Mouse (Mus musculus): ENCODE data around the gene Gnl3l. TPM values are rescaled to one million over a fixed set of nuclear protein-coding genes. Genes with fewer than 3 reads are reported as not detected.

Gnl3l gene
- 27.0 and 29.4 TPM in 2 replicates for polyA plus RNA-seq (2014; fragmentation: Nextera tagmentation; extraction: Ambion mirVana)

DNA sequence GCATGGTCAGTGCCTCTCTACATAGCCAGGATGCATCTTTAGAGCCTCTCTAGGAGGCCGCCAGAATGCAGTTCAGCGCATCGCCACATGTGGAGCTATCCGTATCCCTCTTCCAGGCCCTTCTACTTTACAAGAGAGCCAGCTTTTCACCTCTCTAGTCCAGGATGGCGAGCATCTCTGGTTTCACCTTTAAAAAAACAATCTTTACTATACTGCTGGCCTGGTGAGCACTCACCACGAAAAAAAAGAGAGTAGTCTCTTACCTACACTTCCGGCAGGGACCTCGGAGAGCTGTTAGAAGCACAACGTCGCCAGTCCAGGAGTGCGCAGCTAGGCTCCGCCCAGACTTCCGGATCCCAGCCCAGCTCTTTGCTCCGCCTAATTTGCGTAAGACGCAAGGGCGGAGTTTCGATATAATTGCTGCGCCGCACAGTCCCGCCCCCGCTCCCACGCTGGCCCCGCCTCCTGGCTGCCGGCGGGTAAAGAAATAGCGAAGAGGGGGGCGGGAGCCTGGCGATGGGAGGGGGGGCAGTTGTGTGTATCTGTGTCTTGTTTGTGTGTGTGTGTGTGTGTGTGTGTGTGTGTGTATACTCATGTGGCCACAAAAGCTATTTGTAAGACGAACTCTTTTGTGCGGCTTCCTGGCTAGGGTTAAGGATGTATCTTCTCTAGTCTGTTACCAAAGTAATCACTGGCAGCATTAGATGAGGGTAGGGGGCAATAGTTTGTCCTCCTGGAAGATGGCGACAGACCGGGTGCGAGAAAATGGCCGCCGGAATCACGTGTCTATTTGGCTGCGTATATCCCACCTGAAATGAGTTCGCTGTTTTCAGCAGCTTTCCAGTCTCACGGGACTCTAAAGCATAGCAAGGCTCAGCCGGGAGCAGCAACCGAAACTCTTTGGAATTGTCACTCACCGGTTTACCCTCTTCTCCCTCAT, at the start of gene Gnl3l:
Gene Gnl3l, minus strand, starts transcription at position 385 of the 940 bp plus-strand sequence.
- Histone ChIP-seq H3K4me3 (ENCODE audit: low read depth, low read length) (peak within 1 kb of the TSS; percentile 48), H3K4me1 (ENCODE audit: control insufficient read depth, insufficient read depth, low read length) (peaks cover 2% of the 10 kb centered on the region; the same call in 1 of the 2 replicates), H3K9me3 (replicated peaks; ENCODE audit: control insufficient read depth, low read length) (no peaks in the 10 kb centered on the region), H3K27me3 (ENCODE audit: control insufficient read depth, insufficient read depth, low read length) (no peaks in the 10 kb centered on the region), H3K4me2 (peak within 1 kb of the TSS; percentile 65), H3K9ac (ENCODE audit: low read depth, low read length) (peak within 1 kb of the TSS; percentile 61; the same call in 1 of the 2 replicates), H3K27ac (ENCODE audit: low read depth, low read length) (peak within 1 kb of the TSS; percentile 62), H3K36me3 (ENCODE audit: control insufficient read depth, insufficient read depth, low read length) (no peaks in the 10 kb centered on the region)
- 24% methylated on average over 43 of the region's 43 CpGs for WGBS (ENCODE audit: insufficient replicate concordance)
- ATAC-seq (replicated peaks; ENCODE audit: insufficient number of reproducible peaks, low FRiP score, low TSS enrichment): peak; percentile 95

DNA sequence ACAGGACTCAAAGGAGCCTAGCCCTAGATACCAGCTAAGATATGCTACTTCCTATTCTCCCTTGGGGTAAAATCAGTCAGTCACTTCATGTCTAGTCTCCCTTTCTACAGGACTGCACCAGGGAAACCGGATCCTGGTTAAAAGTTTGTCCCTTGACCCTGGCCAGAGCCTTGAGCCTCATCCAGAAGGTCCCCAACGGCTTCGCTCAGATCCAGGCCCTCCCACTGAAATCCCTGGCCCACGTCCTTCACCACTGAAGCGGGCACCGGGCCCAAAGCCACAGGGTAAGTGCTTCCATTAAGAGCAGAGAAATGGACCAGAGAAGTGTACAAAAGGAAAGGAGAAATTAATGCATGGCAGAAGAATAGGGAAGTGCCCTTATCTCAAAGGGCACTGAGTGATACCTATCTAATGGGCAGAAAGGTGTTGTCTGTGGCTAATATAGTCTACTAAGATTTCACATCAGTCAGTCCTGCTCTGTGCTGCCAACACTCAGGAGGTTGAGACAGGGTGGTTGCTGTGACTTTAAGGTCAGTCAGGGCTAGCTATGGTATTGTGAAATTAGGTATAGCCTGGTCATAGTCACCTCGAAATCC, 49.0 kb upstream of the Gnl3l start:
- H3K4me3 ChIP-seq (ENCODE audit: low read depth, low read length): no peak overlapping the region
- no peak for ATAC-seq (replicated peaks; ENCODE audit: insufficient number of reproducible peaks, low FRiP score, low TSS enrichment)
- H3K27ac ChIP-seq (ENCODE audit: low read depth, low read length): no peak overlapping the region
- no peak overlapping the region for H3K4me2 ChIP-seq
- no peaks in the 10 kb centered on the region for H3K9me3 ChIP-seq (replicated peaks; ENCODE audit: control insufficient read depth, low read length)
- H3K4me1 ChIP-seq (ENCODE audit: control insufficient read depth, insufficient read depth, low read length): no peaks in the 10 kb centered on the region
- H3K27me3 ChIP-seq (ENCODE audit: control insufficient read depth, insufficient read depth, low read length): no peaks in the 10 kb centered on the region
- 79% methylated on average over 7 of the region's 7 CpGs for WGBS (ENCODE audit: insufficient replicate concordance)
- no peaks in the 10 kb centered on the region for H3K36me3 ChIP-seq (ENCODE audit: control insufficient read depth, insufficient read depth, low read length)
- no peak overlapping the region for H3K9ac ChIP-seq (ENCODE audit: low read depth, low read length)

DNA sequence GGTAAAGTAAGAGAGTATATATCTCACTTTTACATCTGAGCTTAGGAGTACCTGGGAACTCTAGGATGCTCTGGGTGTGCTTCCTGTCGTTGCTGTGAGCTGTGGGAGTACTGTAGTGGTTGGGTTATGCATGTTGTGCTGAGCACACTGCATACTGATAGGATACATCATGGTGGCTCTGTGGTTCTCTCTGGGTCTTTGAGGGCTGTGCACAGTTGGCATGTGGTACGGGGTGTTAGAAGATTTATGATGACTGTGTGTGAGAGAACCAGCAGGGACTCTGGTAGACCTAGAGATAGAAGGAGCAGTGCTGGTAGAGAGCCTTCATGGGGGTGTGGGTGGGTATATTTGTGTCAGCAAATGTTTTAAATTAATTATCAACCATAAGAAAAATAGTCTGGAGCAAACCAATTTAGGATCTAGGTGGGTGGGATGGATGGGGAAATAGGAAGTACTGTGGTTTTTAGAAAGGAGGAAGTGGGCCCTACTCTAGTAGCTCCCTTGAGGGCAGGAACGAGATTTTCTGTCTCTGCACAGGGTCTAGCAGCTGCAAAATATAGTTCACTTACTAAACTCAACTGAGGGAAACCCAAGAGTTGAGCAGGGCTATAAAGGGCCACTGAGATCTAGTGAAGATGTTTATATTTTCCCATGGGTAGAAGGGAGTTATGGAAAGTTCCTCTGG, 44.6 kb upstream of the Gnl3l start:
- Histone ChIP-seq H3K4me1 (ENCODE audit: control insufficient read depth, insufficient read depth, low read length) (no peaks in the 10 kb centered on the region), H3K27me3 (ENCODE audit: control insufficient read depth, insufficient read depth, low read length) (no peaks in the 10 kb centered on the region), H3K27ac (ENCODE audit: low read depth, low read length) (no peak overlapping the region), H3K9ac (ENCODE audit: low read depth, low read length) (no peak overlapping the region), H3K9me3 (replicated peaks; ENCODE audit: control insufficient read depth, low read length) (no peaks in the 10 kb centered on the region), H3K36me3 (ENCODE audit: control insufficient read depth, insufficient read depth, low read length) (no peaks in the 10 kb centered on the region), H3K4me3 (ENCODE audit: low read depth, low read length) (no peak overlapping the region), H3K4me2 (no peak overlapping the region)
- no peak for ATAC-seq (replicated peaks; ENCODE audit: insufficient number of reproducible peaks, low FRiP score, low TSS enrichment)
- WGBS (ENCODE audit: insufficient replicate concordance): 70% methylated on average over 3 of the region's 3 CpGs

DNA sequence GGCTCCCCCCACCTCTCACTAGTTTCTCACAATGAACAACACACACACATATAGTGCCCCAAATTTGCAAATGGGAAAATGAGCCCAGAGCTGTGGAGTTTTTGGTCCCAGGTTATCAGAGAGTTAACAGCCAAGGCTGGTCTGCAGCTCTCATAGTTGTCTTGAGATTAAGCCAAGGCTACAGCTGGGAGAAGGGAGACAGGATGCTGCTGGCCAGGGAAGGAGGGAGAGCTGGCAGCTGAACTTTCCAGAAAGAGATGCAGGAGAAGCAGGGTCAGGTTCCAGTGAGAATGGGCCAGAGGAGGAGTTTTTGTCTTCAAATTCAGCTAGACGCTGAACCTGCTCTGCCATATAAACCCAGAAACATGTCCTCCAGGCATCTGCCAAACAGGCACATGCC, 42.2 kb upstream of the Gnl3l start:
- 83% methylated on average over 1 of the region's 1 CpGs for WGBS (ENCODE audit: insufficient replicate concordance)
- Histone ChIP-seq H3K27ac (ENCODE audit: low read depth, low read length) (no peak overlapping the region), H3K4me1 (ENCODE audit: control insufficient read depth, insufficient read depth, low read length) (peaks cover 4% of the 10 kb centered on the region), H3K36me3 (ENCODE audit: control insufficient read depth, insufficient read depth, low read length) (no peaks in the 10 kb centered on the region), H3K4me3 (ENCODE audit: low read depth, low read length) (no peak overlapping the region), H3K4me2 (no peak overlapping the region), H3K9ac (ENCODE audit: low read depth, low read length) (no peak overlapping the region), H3K9me3 (replicated peaks; ENCODE audit: control insufficient read depth, low read length) (no peaks in the 10 kb centered on the region), H3K27me3 (ENCODE audit: control insufficient read depth, insufficient read depth, low read length) (no peaks in the 10 kb centered on the region)
- ATAC-seq (replicated peaks; ENCODE audit: insufficient number of reproducible peaks, low FRiP score, low TSS enrichment): no peak

DNA sequence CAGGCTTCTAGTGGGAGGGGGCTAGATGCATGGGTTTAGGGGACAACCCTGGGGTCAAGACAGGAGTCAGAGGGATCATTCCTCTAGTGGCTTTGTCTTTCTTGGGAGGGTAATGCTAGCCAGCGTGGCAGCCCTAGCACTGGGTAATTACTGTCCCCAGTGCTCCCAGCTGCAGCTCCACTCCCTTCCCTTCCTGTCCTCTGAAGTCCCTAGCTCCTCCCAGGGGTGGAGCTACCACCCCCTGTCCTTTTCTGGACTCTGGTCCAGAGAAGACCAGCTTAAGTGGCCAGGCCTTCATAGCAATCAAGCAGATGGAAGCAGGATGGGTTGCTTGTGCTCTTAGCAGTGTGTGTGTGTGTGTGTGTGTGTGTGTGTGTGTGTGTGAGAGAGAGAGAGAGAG, 38.4 kb upstream of the Gnl3l start:
- Histone ChIP-seq H3K27me3 (ENCODE audit: control insufficient read depth, insufficient read depth, low read length) (no peaks in the 10 kb centered on the region), H3K4me3 (ENCODE audit: low read depth, low read length) (no peak overlapping the region), H3K4me2 (no peak overlapping the region), H3K9me3 (replicated peaks; ENCODE audit: control insufficient read depth, low read length) (no peaks in the 10 kb centered on the region), H3K4me1 (ENCODE audit: control insufficient read depth, insufficient read depth, low read length) (peaks cover 15% of the 10 kb centered on the region), H3K27ac (ENCODE audit: low read depth, low read length) (no peak overlapping the region), H3K36me3 (ENCODE audit: control insufficient read depth, insufficient read depth, low read length) (no peaks in the 10 kb centered on the region), H3K9ac (ENCODE audit: low read depth, low read length) (no peak overlapping the region)
- 18% methylated on average over 1 of the region's 1 CpGs for WGBS (ENCODE audit: insufficient replicate concordance)
- ATAC-seq (replicated peaks; ENCODE audit: insufficient number of reproducible peaks, low FRiP score, low TSS enrichment): no peak

DNA sequence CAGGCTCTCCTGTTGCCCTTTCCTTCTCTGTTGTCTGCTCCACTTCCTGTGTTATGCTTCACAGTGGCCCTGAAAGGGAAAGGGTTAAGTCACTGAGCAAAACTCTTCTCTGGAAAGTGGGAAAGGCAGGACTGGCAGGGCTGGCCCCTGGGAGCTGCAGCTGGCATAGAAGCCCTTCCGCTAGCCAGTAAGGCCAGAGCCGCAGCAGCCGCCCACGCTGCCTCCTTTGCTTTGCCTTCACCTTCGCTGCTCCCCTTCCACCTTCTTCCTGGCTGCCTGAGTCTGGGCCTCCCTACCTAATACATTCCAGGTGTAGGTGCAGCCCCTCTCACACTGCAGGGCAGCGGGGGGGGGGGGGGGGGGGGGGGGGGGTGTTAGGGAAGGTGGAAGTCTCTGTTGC, 37.4 kb upstream of the Gnl3l start:
- Histone ChIP-seq H3K9ac (ENCODE audit: low read depth, low read length) (no peak overlapping the region), H3K36me3 (ENCODE audit: control insufficient read depth, insufficient read depth, low read length) (no peaks in the 10 kb centered on the region), H3K4me3 (ENCODE audit: low read depth, low read length) (no peak overlapping the region), H3K9me3 (replicated peaks; ENCODE audit: control insufficient read depth, low read length) (no peaks in the 10 kb centered on the region), H3K4me1 (ENCODE audit: control insufficient read depth, insufficient read depth, low read length) (peaks cover 15% of the 10 kb centered on the region), H3K27ac (ENCODE audit: low read depth, low read length) (no peak overlapping the region; the same call in 1 of the 2 replicates), H3K27me3 (ENCODE audit: control insufficient read depth, insufficient read depth, low read length) (no peaks in the 10 kb centered on the region), H3K4me2 (no peak overlapping the region)
- 53% methylated on average over 5 of the region's 6 CpGs for WGBS (ENCODE audit: insufficient replicate concordance)
- ATAC-seq (replicated peaks; ENCODE audit: insufficient number of reproducible peaks, low FRiP score, low TSS enrichment): no peak; the same call in 1 of the 2 replicates

DNA sequence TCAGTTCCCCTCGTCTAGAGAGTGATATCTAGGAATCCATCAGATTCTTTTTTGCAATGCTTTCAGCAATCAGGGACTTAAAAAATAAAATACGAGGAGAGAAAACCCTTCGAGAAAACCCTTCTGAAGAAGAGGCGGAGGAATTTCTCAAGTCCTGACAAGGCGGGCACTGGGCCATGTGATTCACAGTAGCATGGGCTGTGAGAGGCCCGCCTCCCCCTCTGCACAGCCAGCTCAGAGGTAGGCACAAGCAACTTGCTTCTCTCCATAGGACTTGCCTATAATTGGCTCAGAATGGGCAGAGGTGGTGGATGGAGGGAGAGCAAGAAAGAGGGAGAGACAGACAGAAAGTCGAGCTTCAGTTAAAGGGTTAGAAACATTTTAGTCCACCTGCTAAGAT, 33.2 kb upstream of the Gnl3l start:
- no peak overlapping the region for H3K9ac ChIP-seq (ENCODE audit: low read depth, low read length)
- H3K36me3 ChIP-seq (ENCODE audit: control insufficient read depth, insufficient read depth, low read length): no peaks in the 10 kb centered on the region
- no peak overlapping the region for H3K27ac ChIP-seq (ENCODE audit: low read depth, low read length)
- H3K27me3 ChIP-seq (ENCODE audit: control insufficient read depth, insufficient read depth, low read length): no peaks in the 10 kb centered on the region; the same call in 1 of the 2 replicates
- no peaks in the 10 kb centered on the region; the same call in 1 of the 2 replicates for H3K9me3 ChIP-seq (replicated peaks; ENCODE audit: control insufficient read depth, low read length)
- no peak for ATAC-seq (replicated peaks; ENCODE audit: insufficient number of reproducible peaks, low FRiP score, low TSS enrichment)
- H3K4me3 ChIP-seq (ENCODE audit: low read depth, low read length): no peak overlapping the region
- no peak overlapping the region for H3K4me2 ChIP-seq
- H3K4me1 ChIP-seq (ENCODE audit: control insufficient read depth, insufficient read depth, low read length): peaks cover 15% of the 10 kb centered on the region
- WGBS (ENCODE audit: insufficient replicate concordance): 73% methylated on average over 7 of the region's 7 CpGs

DNA sequence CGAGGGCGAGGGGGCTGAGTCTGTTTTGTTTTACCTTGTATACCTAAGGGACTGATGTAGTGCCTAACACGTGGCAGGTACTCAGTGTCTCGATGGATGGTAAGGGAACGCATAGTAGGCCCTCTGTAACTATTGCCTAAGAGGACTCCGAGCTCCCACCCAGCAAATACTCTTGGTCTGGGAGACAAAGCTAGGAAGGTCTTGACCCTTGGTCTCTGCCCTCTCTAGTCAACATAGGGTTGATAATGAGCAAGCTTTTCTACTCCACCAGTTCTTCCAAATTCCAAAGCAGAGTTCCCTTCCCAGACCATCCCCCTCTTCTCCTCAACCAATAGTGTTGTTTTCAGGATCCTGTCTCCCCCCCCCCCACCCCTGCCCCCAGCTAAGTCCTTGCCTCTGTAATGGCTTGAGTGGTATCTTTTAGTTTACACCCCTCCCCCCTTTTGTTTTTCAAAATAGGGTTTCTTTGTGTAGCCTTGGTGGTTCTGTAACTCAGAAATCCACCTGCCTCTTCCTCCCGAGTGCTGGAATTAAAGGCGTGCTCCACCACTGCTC, 32.6 kb upstream of the Gnl3l start:
- no peak for ATAC-seq (replicated peaks; ENCODE audit: insufficient number of reproducible peaks, low FRiP score, low TSS enrichment)
- Histone ChIP-seq H3K4me2 (no peak overlapping the region), H3K4me1 (ENCODE audit: control insufficient read depth, insufficient read depth, low read length) (peaks cover 14% of the 10 kb centered on the region), H3K9ac (ENCODE audit: low read depth, low read length) (no peak overlapping the region), H3K27me3 (ENCODE audit: control insufficient read depth, insufficient read depth, low read length) (no peaks in the 10 kb centered on the region; the same call in 1 of the 2 replicates), H3K4me3 (ENCODE audit: low read depth, low read length) (no peak overlapping the region), H3K9me3 (replicated peaks; ENCODE audit: control insufficient read depth, low read length) (no peaks in the 10 kb centered on the region; the same call in 1 of the 2 replicates), H3K27ac (ENCODE audit: low read depth, low read length) (no peak overlapping the region), H3K36me3 (ENCODE audit: control insufficient read depth, insufficient read depth, low read length) (no peaks in the 10 kb centered on the region)
- WGBS (ENCODE audit: insufficient replicate concordance): 57% methylated on average over 8 of the region's 8 CpGs

All from heart, embryonic 11.5 days (tissue).